ENCODE assay signal across 10 mouse cellular contexts in genomic region chr12:71544401-71545159, GRCm38 (mm10).
DNase-seq lines count a peak whose midpoint lies in the region; ATAC-seq and TF ChIP-seq lines count a peak whose summit lies in the region.
"Had no signal": no experiment of that assay in that cellular context is flagged by ENCODE, and none has a peak within 500 bp of the region (broad histone marks: within the 10 kb centered on the region; RNA-seq: fewer than 3 reads in every experiment).

No protein-coding gene starts in this region.

- H3K27me3 ChIP-seq in embryonic facial prominence, embryonic 11.5 days (ENCODE audit: control insufficient read depth, insufficient read depth, low read length), result no peaks in the 10 kb centered on the region
- H3K27me3 ChIP-seq in limb, embryonic 15.5 days, result no peaks in the 10 kb centered on the region
- H3K27me3 ChIP-seq in liver, embryonic 12.5 days (replicated peaks), result no peaks in the 10 kb centered on the region

- peak; percentile 22 to 27 for DNase-seq in adrenal gland, postnatal 36 days
- no peak for DNase-seq in adrenal gland, postnatal 14 days
- DNase-seq in layer of hippocampus, adult 2 months (ENCODE audit: low spot score in 2 of 2), result peak in 1 of 2 experiments; percentile 45
- DNase-seq in layer of hippocampus, postnatal 10 days (ENCODE audit: low spot score in 2 of 2), result no peak
- DNase-seq in embryonic facial prominence, embryonic 11.5 days (ENCODE audit: low spot score), result peak; percentile 80
- no peak for DNase-seq in kidney, postnatal 36 days
- DNase-seq: adrenal gland, postnatal 10 days; lung, postnatal 10 days had no signal

- H3K4me2 ChIP-seq in embryonic facial prominence, embryonic 11.5 days (ENCODE audit: low read depth, low read length), result no peak overlapping the region
- H3K4me2 ChIP-seq in limb, embryonic 15.5 days, result no peak overlapping the region
- H3K4me2 ChIP-seq in liver, embryonic 12.5 days, result no peak overlapping the region

- 41% methylated on average over 8 of the region's 8 CpGs for WGBS in embryonic facial prominence, embryonic 11.5 days
- 26% methylated on average over 8 of the region's 8 CpGs for WGBS in limb, embryonic 15.5 days
- 50% methylated on average over 8 of the region's 8 CpGs for WGBS in liver, embryonic 12.5 days (ENCODE audit: insufficient replicate concordance)

- no peak for TF ChIP-seq CTCF in layer of hippocampus, adult 2 months (conservative IDR thresholded peaks at IDR 0.05)

- no peaks in the 10 kb centered on the region; the same call in 1 of the 2 replicates for H3K4me1 ChIP-seq in embryonic facial prominence, embryonic 11.5 days (ENCODE audit: control insufficient read depth, insufficient read depth, low read length)
- peaks cover 25% of the 10 kb centered on the region for H3K4me1 ChIP-seq in limb, embryonic 15.5 days
- no peaks in the 10 kb centered on the region for H3K4me1 ChIP-seq in liver, embryonic 12.5 days

- no peaks in the 10 kb centered on the region for H3K9me3 ChIP-seq in embryonic facial prominence, embryonic 11.5 days (replicated peaks; ENCODE audit: control insufficient read depth, low read length)
- no peaks in the 10 kb centered on the region for H3K9me3 ChIP-seq in limb, embryonic 15.5 days
- H3K9me3 ChIP-seq in liver, embryonic 12.5 days (replicated peaks), result no peaks in the 10 kb centered on the region

- no peaks in the 10 kb centered on the region for H3K36me3 ChIP-seq in embryonic facial prominence, embryonic 11.5 days (replicated peaks; ENCODE audit: control insufficient read depth, insufficient read depth, low read depth, low read length)
- H3K36me3 ChIP-seq in limb, embryonic 15.5 days, result no peaks in the 10 kb centered on the region
- H3K36me3 ChIP-seq in liver, embryonic 12.5 days, result no peaks in the 10 kb centered on the region

- no peak overlapping the region for H3K9ac ChIP-seq in embryonic facial prominence, embryonic 11.5 days (replicated peaks; ENCODE audit: low read length)
- H3K9ac ChIP-seq in limb, embryonic 15.5 days, result no peak overlapping the region
- H3K9ac ChIP-seq in liver, embryonic 12.5 days, result no peak overlapping the region

- H3K27ac ChIP-seq in layer of hippocampus, adult 2 months, result peak overlapping the region; percentile 19; the same call in 1 of the 2 replicates
- H3K27ac ChIP-seq in embryonic facial prominence, embryonic 11.5 days (replicated peaks; ENCODE audit: low read depth, low read length), result no peak overlapping the region; the same call in 1 of the 2 replicates
- H3K27ac ChIP-seq in limb, embryonic 15.5 days, result peak overlapping the region; percentile 54; the same call in 1 of the 2 replicates
- no peak overlapping the region for H3K27ac ChIP-seq in liver, embryonic 12.5 days

- no peak overlapping the region for H3K4me3 ChIP-seq in layer of hippocampus, adult 2 months
- H3K4me3 ChIP-seq in embryonic facial prominence, embryonic 11.5 days (ENCODE audit: low read depth, low read length), result no peak overlapping the region
- no peak overlapping the region for H3K4me3 ChIP-seq in limb, embryonic 15.5 days
- H3K4me3 ChIP-seq in liver, embryonic 12.5 days, result no peak overlapping the region

- ATAC-seq in embryonic facial prominence, embryonic 11.5 days (replicated peaks; ENCODE audit: insufficient number of reproducible peaks, low FRiP score, low TSS enrichment, low read depth), result peak; percentile 83
- peak; percentile 71 for ATAC-seq in limb, embryonic 15.5 days (ENCODE audit: insufficient number of reproducible peaks, low FRiP score, low TSS enrichment, low read depth)
- ATAC-seq in liver, embryonic 12.5 days, result no peak

Comparison
In these comparisons a context has a peak if more than half of its experiments do, and no peak if none do; other contexts are left out.
1. DNase-seq: peak in adrenal gland, postnatal 36 days (2 of 2) and embryonic facial prominence, embryonic 11.5 days (single experiment); none in adrenal gland, postnatal 14 days (single experiment), layer of hippocampus, postnatal 10 days (0 of 2) and kidney, postnatal 36 days (0 of 2).
2. H3K27ac ChIP-seq: peak in layer of hippocampus, adult 2 months (single experiment) and limb, embryonic 15.5 days (single experiment); none in embryonic facial prominence, embryonic 11.5 days (single experiment) and liver, embryonic 12.5 days (single experiment).